Mouse (Mus musculus): ENCODE results near the gene Atrnl1. TPM values are rescaled to one million over a fixed set of nuclear protein-coding genes. Genes with fewer than 3 reads are reported as not detected.

Atrnl1 gene
- polyA plus RNA-seq, 1 experiment, result 18.6 TPM

DNA sequence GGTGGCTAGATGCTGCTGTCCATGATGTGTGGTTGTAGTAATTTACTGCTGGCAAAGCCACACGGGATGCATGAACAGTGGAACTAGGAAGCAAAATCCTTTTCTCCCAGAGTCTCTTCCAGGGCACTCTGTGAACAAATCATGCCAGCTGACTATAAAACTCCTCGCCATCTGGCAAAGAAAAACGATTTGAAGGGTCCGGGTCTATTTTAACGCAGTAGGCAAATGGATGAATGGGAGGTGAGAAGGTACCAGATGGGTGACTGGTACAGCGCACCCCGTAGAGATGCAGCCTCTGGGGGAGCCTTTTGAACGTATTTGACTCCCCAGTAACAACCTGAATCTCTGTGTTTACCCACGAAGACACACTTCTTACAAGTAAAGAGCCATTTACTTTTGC is 14.9 kb downstream of the Atrnl1 start:
- DNase-seq, result no peak
- WGBS, result 94% methylated on average over 9 of the region's 9 CpGs
- TF ChIP-seq CTCF (IDR thresholded peaks at IDR 0.05; ENCODE audit: insufficient read depth, low read length) (no peak), POLR2A (IDR thresholded peaks at IDR 0.05; ENCODE audit: borderline replicate concordance, extremely low read depth, low read depth, low read length) (no peak)
- Histone ChIP-seq H3K4me3 (replicated peaks; ENCODE audit: extremely low read depth, low read depth, low read length) (no peak overlapping the region), H3K4me1 (ENCODE audit: control insufficient read depth, insufficient read depth, low read length) (no peaks in the 10 kb centered on the region)

GRCm38 (mm10) chr19:57627251-57627650 is 16.4 kb downstream of the Atrnl1 start:
- Histone ChIP-seq H3K4me1 (ENCODE audit: control insufficient read depth, insufficient read depth, low read length) (no peaks in the 10 kb centered on the region), H3K4me3 (replicated peaks; ENCODE audit: extremely low read depth, low read depth, low read length) (no peak overlapping the region)
- TF ChIP-seq POLR2A (IDR thresholded peaks at IDR 0.05; ENCODE audit: borderline replicate concordance, extremely low read depth, low read depth, low read length) (no peak), CTCF (IDR thresholded peaks at IDR 0.05; ENCODE audit: insufficient read depth, low read length) (no peak)
- WGBS, result 74% methylated on average over 8 of the region's 8 CpGs
- no peak for DNase-seq

GRCm38 (mm10) chr19:57642536-57642935 is 31.7 kb downstream of the Atrnl1 start:
- H3K4me1 ChIP-seq (ENCODE audit: control insufficient read depth, insufficient read depth, low read length), result no peaks in the 10 kb centered on the region
- no peak for DNase-seq
- no peak overlapping the region for H3K4me3 ChIP-seq (replicated peaks; ENCODE audit: extremely low read depth, low read depth, low read length)
- TF ChIP-seq CTCF (IDR thresholded peaks at IDR 0.05; ENCODE audit: insufficient read depth, low read length) (no peak), POLR2A (IDR thresholded peaks at IDR 0.05; ENCODE audit: borderline replicate concordance, extremely low read depth, low read depth, low read length) (no peak)
- 94% methylated on average over 21 of the region's 21 CpGs for WGBS

DNA sequence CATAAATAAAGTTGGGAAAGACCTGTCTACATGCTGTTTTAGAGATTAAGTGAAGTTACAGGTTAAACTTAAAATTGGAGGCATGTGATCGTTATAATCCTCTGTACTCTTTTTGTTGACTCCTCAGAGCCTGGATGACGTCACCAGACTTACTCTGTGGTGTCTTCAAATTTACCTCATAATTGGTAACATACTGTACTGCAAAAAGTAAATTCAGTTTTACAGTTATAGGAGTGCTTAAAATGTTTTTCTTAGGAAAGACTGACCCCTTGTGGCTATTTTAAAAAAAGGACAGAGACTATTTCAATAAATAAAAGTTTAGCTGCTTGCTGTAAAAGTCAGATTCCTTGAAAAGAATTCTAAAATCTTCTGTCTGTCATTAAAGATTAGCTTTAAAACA is 32.1 kb downstream of the Atrnl1 start:
- DNase-seq, result no peak
- 43% methylated on average over 2 of the region's 2 CpGs for WGBS
- no peaks in the 10 kb centered on the region for H3K4me1 ChIP-seq (ENCODE audit: control insufficient read depth, insufficient read depth, low read length)
- H3K4me3 ChIP-seq (replicated peaks; ENCODE audit: extremely low read depth, low read depth, low read length), result no peak overlapping the region
- TF ChIP-seq POLR2A (IDR thresholded peaks at IDR 0.05; ENCODE audit: borderline replicate concordance, extremely low read depth, low read depth, low read length) (no peak), CTCF (IDR thresholded peaks at IDR 0.05; ENCODE audit: insufficient read depth, low read length) (peak; percentile 13; the same call in 1 of the 2 replicates)

- Histone ChIP-seq H3K4me1 (ENCODE audit: control insufficient read depth, insufficient read depth, low read length) (no peaks in the 10 kb centered on the region), H3K4me3 (replicated peaks; ENCODE audit: extremely low read depth, low read depth, low read length) (no peak overlapping the region)
- 84% methylated on average over 14 of the region's 14 CpGs for WGBS
- TF ChIP-seq POLR2A (IDR thresholded peaks at IDR 0.05; ENCODE audit: borderline replicate concordance, extremely low read depth, low read depth, low read length), result no peak
- no peak; the same call in 1 of the 2 replicates for TF ChIP-seq CTCF (IDR thresholded peaks at IDR 0.05; ENCODE audit: insufficient read depth, low read length)
- DNase-seq, result no peak
Observed at GRCm38 (mm10) chr19:57648202-57648943, 37.5 kb downstream of the Atrnl1 start.

DNA sequence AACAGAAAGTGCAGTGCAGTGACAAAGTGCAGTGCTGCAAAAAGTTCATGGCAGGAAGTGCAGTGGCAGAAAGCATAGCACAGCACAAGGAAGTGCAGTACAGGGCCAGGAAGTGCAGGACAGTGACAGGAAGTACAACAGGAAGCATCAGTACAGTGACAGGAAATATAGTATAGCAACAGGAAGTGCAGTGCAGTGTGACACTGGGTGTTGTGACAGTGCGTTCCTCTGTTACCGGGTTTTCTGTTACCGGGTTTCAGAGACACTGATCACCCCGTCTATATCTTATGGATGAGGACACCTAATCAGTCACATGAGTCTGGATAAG is 38.1 kb downstream of the Atrnl1 start:
- TF ChIP-seq CTCF (IDR thresholded peaks at IDR 0.05; ENCODE audit: insufficient read depth, low read length) (no peak), POLR2A (IDR thresholded peaks at IDR 0.05; ENCODE audit: borderline replicate concordance, extremely low read depth, low read depth, low read length) (no peak)
- Histone ChIP-seq H3K4me1 (ENCODE audit: control insufficient read depth, insufficient read depth, low read length) (no peaks in the 10 kb centered on the region), H3K4me3 (replicated peaks; ENCODE audit: extremely low read depth, low read depth, low read length) (no peak overlapping the region)
- DNase-seq, result no peak
- WGBS, result 93% methylated on average over 4 of the region's 4 CpGs

DNA sequence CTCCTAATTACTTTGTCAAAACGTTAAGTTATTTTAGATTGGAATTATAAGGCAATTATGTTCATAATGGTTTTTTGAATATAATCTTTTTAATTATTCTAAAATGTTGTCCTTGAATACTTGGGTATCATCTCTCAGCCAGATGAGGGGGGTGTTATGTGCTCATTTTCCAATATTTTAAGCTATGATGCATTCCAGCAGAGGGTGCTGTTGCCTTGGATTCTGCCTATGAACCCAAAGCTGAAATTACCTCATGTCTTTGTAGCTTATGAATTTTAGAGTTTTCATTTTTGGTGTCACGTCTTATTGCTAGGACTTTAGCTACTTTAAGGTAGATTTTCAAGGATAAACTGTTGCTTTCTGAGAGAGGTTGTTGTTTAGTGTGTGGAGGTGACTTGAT is 44.2 kb downstream of the Atrnl1 start:
- WGBS, result 44% methylated on average over 2 of the region's 2 CpGs
- H3K4me1 ChIP-seq (ENCODE audit: control insufficient read depth, insufficient read depth, low read length), result no peaks in the 10 kb centered on the region
- TF ChIP-seq CTCF (IDR thresholded peaks at IDR 0.05; ENCODE audit: insufficient read depth, low read length), result peak; percentile 38; the same call in 1 of the 2 replicates
- TF ChIP-seq POLR2A (IDR thresholded peaks at IDR 0.05; ENCODE audit: borderline replicate concordance, extremely low read depth, low read depth, low read length), result no peak
- H3K4me3 ChIP-seq (replicated peaks; ENCODE audit: extremely low read depth, low read depth, low read length), result no peak overlapping the region
- DNase-seq, result no peak

DNA sequence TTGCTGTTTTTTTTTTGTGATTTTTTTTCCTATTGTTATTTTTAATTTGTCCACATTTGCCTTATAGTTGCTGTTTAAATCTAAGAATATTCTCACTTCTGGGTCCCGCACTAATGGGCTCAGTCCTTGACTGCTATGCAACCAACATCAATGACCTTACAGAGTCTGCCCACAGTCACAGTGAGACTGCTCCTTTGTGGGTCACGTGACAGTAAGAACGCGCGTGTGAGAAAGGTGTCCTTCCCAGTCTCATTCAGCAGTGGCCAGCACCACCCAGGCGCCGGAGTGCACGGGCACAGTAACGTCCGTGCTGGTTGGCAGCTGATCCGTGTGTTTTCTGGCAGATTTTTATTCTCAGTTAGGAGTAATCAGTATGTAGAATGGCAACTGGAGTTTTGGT is 44.7 kb downstream of the Atrnl1 start:
- DNase-seq, result no peak
- WGBS, result 92% methylated on average over 11 of the region's 11 CpGs
- no peak for TF ChIP-seq POLR2A (IDR thresholded peaks at IDR 0.05; ENCODE audit: borderline replicate concordance, extremely low read depth, low read depth, low read length)
- no peak for TF ChIP-seq CTCF (IDR thresholded peaks at IDR 0.05; ENCODE audit: insufficient read depth, low read length)
- H3K4me1 ChIP-seq (ENCODE audit: control insufficient read depth, insufficient read depth, low read length), result no peaks in the 10 kb centered on the region
- H3K4me3 ChIP-seq (replicated peaks; ENCODE audit: extremely low read depth, low read depth, low read length), result no peak overlapping the region

- 54% methylated on average over 12 of the region's 12 CpGs for WGBS
- no peak for TF ChIP-seq POLR2A (IDR thresholded peaks at IDR 0.05; ENCODE audit: borderline replicate concordance, extremely low read depth, low read depth, low read length)
- no peak for TF ChIP-seq CTCF (IDR thresholded peaks at IDR 0.05; ENCODE audit: insufficient read depth, low read length)
- Histone ChIP-seq H3K4me1 (ENCODE audit: control insufficient read depth, insufficient read depth, low read length) (no peaks in the 10 kb centered on the region), H3K4me3 (replicated peaks; ENCODE audit: extremely low read depth, low read depth, low read length) (no peak overlapping the region)
- DNase-seq, result no peak
Observed at GRCm38 (mm10) chr19:57657426-57658087, 46.7 kb downstream of the Atrnl1 start.
